Mouse (Mus musculus) urinary bladder, postnatal 10 days (tissue): ENCODE data around the gene Esp15.
"Not testable (repeated sequence)": the region's sequence is repeated elsewhere in the genome, so short reads cannot be mapped to it uniquely, and the experiment has no call there.

ENCODE experiments used
- DNase-seq: peaks from one replicate; pipeline ENCODE4 v3.0.0; 2022; ENCODE audit warnings: low spot score

The Esp15 gene

DNA sequence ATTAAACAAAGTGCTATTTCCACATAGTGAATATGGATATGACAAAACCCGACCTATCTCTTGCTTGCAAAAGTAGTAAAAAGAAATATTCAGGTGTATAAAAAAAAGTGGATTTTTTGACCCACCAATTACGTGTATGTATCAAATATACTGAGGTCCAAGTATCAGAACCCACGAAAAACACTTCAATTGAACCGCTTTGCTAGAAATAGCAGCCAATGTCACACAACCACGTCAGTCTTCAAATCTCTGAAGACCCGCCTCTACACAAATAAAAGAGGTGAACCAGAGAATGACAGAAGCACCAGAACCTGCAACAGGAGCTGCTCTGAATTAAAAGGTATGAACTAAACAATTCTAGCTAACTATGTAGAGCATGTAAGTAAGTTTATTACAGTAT is at the start of gene Esp15:
TSS of gene Esp15 (plus strand) at position 301 of the 400 bp plus-strand sequence.
- not testable (repeated sequence) for DNase-seq

DNA sequence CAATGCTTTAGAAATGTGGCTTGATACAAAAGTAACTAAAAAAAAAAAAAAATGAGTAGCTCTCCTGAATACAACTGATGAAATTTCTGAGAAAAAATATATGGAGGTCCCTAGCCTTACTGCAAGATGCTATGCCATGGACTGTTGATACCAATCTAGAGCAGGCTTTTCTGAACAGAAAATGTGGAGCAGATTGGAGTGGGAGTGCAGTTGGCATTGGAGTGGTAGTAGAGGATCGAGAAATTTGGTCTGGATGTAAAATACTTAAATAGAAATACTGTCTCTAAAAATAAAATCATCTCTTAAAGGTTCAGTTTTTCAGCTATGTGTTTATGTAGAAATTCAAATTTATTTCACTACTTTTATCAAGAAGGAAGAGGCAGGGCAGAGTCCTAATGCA is 49.2 kb upstream of the Esp15 start:
- no peak for DNase-seq
